Mouse (Mus musculus) gastrocnemius, adult 2 months (tissue): ENCODE results near the gene Tex28. TPM values are rescaled to one million over a fixed set of nuclear protein-coding genes. Genes with fewer than 3 reads are reported as not detected.
A peak's percentile ranks its signal among the peaks of the same experiment; 100 is the strongest.
"Not testable (repeated sequence)": the region's sequence is repeated elsewhere in the genome, so short reads cannot be mapped to it uniquely, and the experiment has no call there.

Source experiments
- DNase-seq: peaks from one replicate; pipeline ENCODE4 v3.0.0; 2022
- H3K27ac ChIP-seq: fragments of 200-600 bp; 2 replicates; pipeline ENCODE4 v1.8.1; 2022; ENCODE audit warnings: mild to moderate bottlenecking
- H3K4me3 ChIP-seq: fragments of 200-600 bp; 2 replicates; pipeline ENCODE4 v1.8.1; 2022; ENCODE audit warnings: mild to moderate bottlenecking, moderate library complexity
- CTCF ChIP-seq: fragments of 200-600 bp; IDR thresholded peaks from 2 replicates; pipeline ENCODE4 v1.8.1; 2022; ENCODE audit warnings: antibody characterized with exemption, mild to moderate bottlenecking, moderate library complexity
- intact Hi-C: fragments of 180-260 bp; cut with DNase I; formaldehyde crosslinking; loops from one replicate; pipeline ENCODE4 v1.15.1; 2025
- long read RNA-seq, 2 experiments: library from polyadenylated mRNA; stranded (forward); transcript quantifications; one replicate each; pipeline ENCODE4 v2.0.0; 2021
- total RNA-seq, 2 experiments: library from RNA; stranded (reverse); gene quantifications; 2 replicates each; pipeline ENCODE4 v1.2.3; 2021

Tex28 gene
- not detected for total RNA-seq
- long read RNA-seq, experiment 1, result 0 reads
- long read RNA-seq, experiment 2, result 0 reads

DNA sequence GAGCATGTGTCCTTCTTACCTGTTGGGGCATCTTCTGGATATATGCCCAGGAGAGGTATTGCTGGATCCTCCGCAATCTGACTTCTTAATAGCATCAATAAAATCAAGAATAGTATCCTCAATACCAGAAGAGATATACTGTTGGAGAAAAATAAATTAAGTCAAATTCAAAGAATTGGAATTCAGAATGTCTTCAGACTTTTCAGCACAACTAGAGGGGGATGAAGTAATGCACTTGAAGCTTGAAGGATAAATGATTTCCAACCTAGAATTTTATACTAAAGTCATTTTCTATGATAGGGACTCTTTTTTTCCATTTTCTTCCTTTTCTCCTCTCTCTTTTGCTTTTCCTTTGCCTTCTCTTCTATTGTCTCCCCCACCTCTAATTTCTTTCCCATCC lies at the start of gene Tex28:
Tex28 (minus strand) TSS at position 101 of the 400 bp plus-strand sequence.
- Histone ChIP-seq H3K4me3 (no peak within 1 kb of the TSS), H3K27ac (no peak within 1 kb of the TSS)
- no peak for DNase-seq
- intact Hi-C loops, result no loop called here
- TF ChIP-seq CTCF, result no peak

DNA sequence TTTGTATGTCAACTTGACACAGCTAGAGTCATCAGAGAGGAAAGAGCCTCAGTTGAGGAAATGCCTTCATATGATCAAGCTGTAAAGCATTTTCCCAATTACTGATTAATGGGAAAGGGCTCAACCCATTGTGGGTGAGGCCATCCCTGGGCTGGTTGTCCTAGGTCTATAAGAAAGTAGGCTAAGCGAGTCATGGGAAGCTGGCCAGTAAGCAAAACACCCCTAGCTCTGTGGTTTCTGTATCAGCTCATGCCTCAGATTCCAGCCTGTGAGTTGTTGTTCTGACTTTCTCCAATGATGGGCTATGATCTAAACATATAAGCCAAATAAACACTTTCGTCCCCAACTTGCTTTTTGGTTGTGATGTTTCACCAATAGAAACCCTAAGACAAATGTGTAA lies 35.9 kb upstream of the Tex28 start:
- no peak for DNase-seq
- Histone ChIP-seq H3K27ac (no peak overlapping the region), H3K4me3 (no peak overlapping the region)
- intact Hi-C loops, result no loop called here
- no peak for TF ChIP-seq CTCF

DNA sequence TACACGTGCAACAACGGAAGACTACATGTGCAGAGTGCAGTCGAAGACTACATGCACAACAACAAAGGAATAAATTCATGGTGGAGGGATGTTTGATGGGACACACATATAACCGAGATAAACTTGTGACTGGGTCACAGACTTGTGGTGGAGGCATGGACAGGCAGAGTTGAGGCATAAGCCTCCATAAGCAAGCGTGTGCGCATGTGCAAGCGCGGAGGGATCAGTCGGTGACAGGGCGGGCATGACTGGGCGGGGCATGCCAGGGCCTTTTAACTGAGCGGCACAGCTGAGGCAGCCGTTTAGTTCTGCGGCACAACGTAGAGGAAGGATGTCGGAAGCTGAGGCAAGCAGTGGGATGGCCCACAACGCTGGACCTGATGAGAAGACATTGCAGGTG lies 9.3 kb upstream of the Tex28 start, which contains the start of gene Tktl1:
Tktl1 (plus strand) TSS at position 301 of the 400 bp plus-strand sequence.
- DNase-seq, result no peak
- no peak for TF ChIP-seq CTCF
- no peak within 1 kb of the TSS for H3K4me3 ChIP-seq
- H3K27ac ChIP-seq, result no peak within 1 kb of the TSS
- intact Hi-C loops, result no loop called here

DNA sequence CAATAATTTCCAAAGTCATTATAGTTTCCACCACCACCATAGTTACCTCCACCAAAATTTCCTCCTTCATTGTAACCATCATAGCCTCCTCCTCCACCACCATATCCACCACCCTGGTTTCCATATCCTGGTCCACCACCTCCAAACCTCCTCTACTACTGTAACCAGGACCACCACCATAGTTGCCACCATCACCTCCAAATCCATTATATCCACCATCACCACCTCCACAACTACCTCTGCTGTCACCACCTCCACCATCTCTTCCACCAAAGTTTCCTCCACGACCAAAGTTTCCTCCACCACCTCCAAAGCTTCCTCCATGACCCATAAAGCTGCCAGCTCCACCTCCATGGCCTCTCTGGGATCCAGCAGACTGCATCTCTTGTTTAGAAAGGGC lies 32.4 kb downstream of the Tex28 start, which contains the start of gene Mecp2:
Mecp2 (minus strand) TSS at position 101 of the 400 bp plus-strand sequence.
- DNase-seq, intact Hi-C loops, H3K27ac ChIP-seq, H3K4me3 ChIP-seq: not testable (repeated sequence)

DNA sequence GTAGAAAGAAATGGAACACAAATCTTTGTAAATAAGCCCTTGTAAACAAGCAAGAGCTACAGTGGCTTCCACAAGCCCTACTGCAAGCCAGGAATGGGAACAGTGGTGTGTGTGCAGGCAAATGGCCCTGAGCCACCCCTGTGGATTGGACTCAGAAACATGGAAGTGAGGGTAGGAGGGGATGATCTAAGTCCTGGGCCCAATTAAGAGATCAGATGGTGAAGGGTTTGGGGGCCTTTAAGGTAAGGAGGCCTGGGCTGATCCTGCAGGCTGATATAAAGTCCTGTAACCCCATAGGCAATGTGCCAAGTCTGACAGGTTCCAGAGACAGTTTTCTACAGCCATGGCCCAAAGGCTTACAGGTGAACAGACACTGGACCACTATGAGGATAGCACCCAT lies 40.5 kb downstream of the Tex28 start, which contains the start of gene Opn1mw:
Opn1mw (plus strand) TSS at position 301 of the 400 bp plus-strand sequence.
- intact Hi-C loops, result no loop called here
- Histone ChIP-seq H3K4me3 (no peak within 1 kb of the TSS), H3K27ac (no peak within 1 kb of the TSS)
- TF ChIP-seq CTCF, result no peak
- DNase-seq, result no peak

DNA sequence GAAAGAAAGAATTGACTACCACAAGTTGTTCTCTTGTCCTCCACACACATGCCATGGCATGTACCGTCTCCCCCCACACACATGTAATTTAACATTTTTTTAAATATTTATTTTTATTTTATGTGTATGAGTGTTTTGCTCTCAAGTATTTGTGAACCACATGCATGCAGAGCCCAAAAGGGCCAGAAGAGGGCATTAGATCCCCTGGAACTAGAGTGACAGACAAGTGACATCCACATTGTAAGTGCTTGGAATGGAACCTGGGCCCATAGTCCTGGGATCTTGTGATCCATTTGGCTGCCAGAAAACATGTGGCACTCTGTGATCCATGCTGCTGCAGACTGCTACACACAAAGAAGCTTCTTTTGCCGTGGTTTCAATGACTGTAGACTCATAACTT lies 42.7 kb downstream of the Tex28 start:
- Histone ChIP-seq H3K4me3 (no peak overlapping the region), H3K27ac (no peak overlapping the region)
- no peak for DNase-seq
- TF ChIP-seq CTCF, result peak; percentile 39
- intact Hi-C loops, result no loop called here

DNA sequence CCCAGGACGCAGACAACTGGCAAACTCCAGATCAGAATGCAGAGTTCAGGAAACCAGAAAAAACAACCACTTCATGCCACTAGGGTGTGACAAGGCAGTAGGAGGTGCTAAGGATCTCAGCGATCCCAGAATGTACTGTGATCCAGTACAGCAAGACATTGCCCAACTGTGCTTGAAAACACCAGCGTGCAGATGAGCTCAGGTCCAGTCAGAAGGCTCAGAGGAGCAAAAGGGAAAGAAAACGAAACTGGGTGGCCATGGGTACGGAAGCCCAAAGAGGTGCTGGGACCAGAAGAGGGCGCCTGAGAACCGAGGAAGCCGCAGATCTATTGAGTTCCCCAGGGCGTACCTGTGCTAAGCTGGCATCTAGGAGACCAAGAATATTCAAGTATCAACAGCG lies 52.1 kb downstream of the Tex28 start:
- peak; percentile 67 for DNase-seq
- peak overlapping the region; percentile 83 for H3K27ac ChIP-seq
- peak overlapping the region; percentile 65 for H3K4me3 ChIP-seq

DNA sequence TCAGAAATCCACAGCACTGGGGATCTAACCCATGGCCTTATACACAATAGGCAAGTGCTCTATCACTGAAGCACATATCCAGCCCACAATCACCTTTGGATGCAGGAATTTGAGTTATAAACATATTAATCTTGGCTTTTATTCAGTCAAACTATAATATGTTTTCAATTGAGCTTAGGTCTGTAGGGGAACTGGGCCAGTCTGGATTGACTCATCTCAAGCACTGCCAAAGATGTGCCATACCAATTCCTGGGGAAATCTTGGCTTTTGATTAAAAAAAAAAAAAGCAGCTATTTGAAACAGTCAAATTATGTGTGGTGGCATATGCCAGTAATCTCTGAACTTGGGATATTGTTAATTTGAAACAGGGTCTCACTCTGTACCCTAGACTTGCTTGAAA lies 53.6 kb downstream of the Tex28 start:
- intact Hi-C loops, result loop anchor here (2.0 kb wide), 1 partner anchor 299 kb away; no protein-coding TSS in a partner anchor
- no peak for DNase-seq
- no peak for TF ChIP-seq CTCF
- Histone ChIP-seq H3K4me3 (no peak overlapping the region), H3K27ac (no peak overlapping the region)

More for the DNA sequence above, 52.1 kb downstream of the Tex28 start:
- TF ChIP-seq CTCF, result peak; percentile 60
- intact Hi-C loops, result loop anchor here (2.0 to 5.0 kb wide), 3 partner anchors 93 to 297 kb away; partner anchors contain the start of genes Flna and Irak1

DNA sequence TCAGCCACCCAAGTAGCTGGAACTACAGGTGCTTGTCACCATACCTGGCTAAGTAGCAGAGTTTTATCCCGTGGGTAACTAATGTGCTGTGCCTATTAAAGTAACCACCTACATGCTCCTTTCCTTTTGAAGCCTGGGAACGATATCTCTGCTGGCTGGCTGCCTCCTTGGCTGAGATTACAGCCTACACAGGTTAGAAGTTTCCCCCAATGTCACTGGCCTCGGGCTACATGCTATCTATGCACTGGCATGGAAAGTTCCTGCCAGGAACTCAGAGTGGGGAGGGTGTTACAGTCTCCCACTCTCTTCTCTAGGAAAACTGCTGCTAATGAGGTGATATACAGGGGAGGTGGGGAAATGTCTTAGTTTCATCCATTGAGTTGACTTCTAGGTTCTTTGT lies 58.9 kb downstream of the Tex28 start:
- DNase-seq, result peak; percentile 32
- no peak for TF ChIP-seq CTCF
- H3K4me3 ChIP-seq, result no peak overlapping the region
- intact Hi-C loops, result no loop called here
- no peak overlapping the region for H3K27ac ChIP-seq

DNA sequence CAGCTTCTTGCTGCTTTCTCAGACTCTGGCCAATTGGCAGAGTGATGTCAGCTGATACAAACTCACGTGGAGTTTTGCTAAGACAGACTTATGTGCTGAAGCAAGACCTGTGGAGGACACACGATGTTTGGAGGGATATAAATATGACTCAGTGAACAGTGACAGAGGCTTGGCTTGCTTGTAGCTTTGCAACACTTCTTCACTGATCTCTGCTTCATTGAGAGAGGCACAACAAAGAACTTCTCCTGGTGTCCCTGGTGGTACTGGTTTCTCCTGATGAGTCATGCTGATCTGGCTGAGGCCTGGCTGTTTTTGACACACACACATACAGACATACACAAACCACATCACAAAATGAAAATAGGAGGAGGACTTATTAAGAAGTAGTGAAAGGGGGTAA lies 61.7 kb downstream of the Tex28 start:
- no peak for DNase-seq
- TF ChIP-seq CTCF, result no peak
- H3K27ac ChIP-seq, result no peak overlapping the region
- H3K4me3 ChIP-seq, result no peak overlapping the region
- intact Hi-C loops, result no loop called here

DNA sequence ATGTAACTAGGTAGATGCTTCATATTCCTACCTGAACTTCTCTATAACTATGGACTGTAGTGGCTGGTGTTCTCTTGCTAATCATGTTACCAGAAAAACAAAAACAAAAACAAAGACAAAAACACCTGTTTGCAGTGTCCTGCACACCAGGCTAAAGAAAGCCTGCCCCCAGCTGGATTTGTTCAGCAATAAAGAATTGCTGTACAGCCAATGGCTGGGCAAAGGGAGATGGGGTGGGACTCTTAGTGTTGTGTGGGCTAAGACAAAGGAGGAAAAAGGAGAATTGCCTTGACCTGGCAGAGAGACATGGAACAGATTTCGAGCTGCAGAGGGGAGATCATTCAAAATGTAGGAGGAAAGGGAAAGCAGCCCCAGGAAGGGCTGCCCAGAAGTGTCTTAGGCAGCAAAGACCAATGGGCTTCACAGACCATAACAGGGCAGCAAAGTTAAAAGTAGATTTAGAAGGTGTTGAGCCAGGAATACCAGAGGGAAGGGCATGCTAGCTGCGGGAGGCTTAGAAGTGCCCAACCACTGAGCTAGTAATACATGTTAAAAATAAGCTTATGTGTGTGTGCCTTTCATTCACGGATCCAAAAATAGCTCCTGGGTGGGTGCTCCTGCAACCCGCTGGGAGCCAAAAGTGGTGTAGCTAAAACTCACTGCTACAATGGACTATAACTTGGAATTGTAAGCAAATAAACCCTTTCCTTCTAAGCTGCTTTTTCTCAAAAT lies 64.0 kb downstream of the Tex28 start:
- H3K27ac ChIP-seq, result peak overlapping the region; percentile 80
- DNase-seq, result peak; percentile 39
- peak overlapping the region; percentile 26 for H3K4me3 ChIP-seq
- peak; percentile 37; the same call in 1 of the 2 replicates for TF ChIP-seq CTCF
- intact Hi-C loops, result loop anchor here (5.0 kb wide), 1 partner anchor 81 kb away; the partner anchor contains the start of gene Irak1

Other genes starting within 250 kb of the Tex28 start
- under 1 TPM; 0.59 to 0.89 TPM for gene Arhgap4, start 246.0 kb downstream of the Tex28 start, total RNA-seq
- 10 to 100 TPM; 51.2 to 63.4 TPM for gene Naa10, start 245.9 kb downstream of the Tex28 start, total RNA-seq
- gene Renbp, start 237.0 kb downstream of the Tex28 start, total RNA-seq, result 1 to 10 TPM; 1.4 to 1.7 TPM
- 10 to 100 TPM; 35.5 to 36.0 TPM for gene Hcfc1, start 201.5 kb downstream of the Tex28 start, total RNA-seq
- gene Irak1, start 143.9 kb downstream of the Tex28 start, total RNA-seq, result 10 to 100 TPM; 35.1 to 40.5 TPM
- gene Opn1mw, start 40.4 kb downstream of the Tex28 start, total RNA-seq, result not detected
- 10 to 100 TPM; 29.0 to 29.3 TPM for gene Mecp2, start 32.5 kb downstream of the Tex28 start, total RNA-seq
- gene Tktl1, start 9.4 kb upstream of the Tex28 start, total RNA-seq, result not detected
- gene Flna, start 82.0 kb upstream of the Tex28 start, total RNA-seq, result 10 to 100 TPM; 32.3 to 48.3 TPM
- gene Emd, start 86.8 kb upstream of the Tex28 start, total RNA-seq, result 10 to 100 TPM; 25.7 to 30.3 TPM
- gene Rpl10, start 103.0 kb upstream of the Tex28 start, total RNA-seq, result 100 to 1,000 TPM; 165 to 212 TPM
- gene Taz, start 114.1 kb upstream of the Tex28 start, total RNA-seq, result 10 to 100 TPM; 48.5 to 48.7 TPM
- 100 to 1,000 TPM in 1 of 2 experiments, 10 to 100 TPM in 1; 98.0 to 105 TPM for gene Dnase1l1, start 114.5 kb upstream of the Tex28 start, total RNA-seq
- gene Atp6ap1, start 129.3 kb upstream of the Tex28 start, total RNA-seq, result 10 to 100 TPM; 77.8 to 95.1 TPM
- 10 to 100 TPM; 30.6 to 36.0 TPM for gene Gdi1, start 137.2 kb upstream of the Tex28 start, total RNA-seq
- gene Fam50a, start 145.2 kb upstream of the Tex28 start, total RNA-seq, result 10 to 100 TPM; 22.5 to 27.6 TPM
- under 1 TPM; 0.15 to 0.50 TPM for gene Plxna3, start 161.2 kb upstream of the Tex28 start, total RNA-seq
- gene Lage3, start 185.8 kb upstream of the Tex28 start, total RNA-seq, result 10 to 100 TPM; 33.9 to 37.1 TPM
- gene Ubl4a, start 205.4 kb upstream of the Tex28 start, total RNA-seq, result 10 to 100 TPM; 55.6 to 63.7 TPM
- gene Slc10a3, start 205.5 kb upstream of the Tex28 start, total RNA-seq, result 1 to 10 TPM; 2.5 TPM
- 10 to 100 TPM; 13.2 to 13.6 TPM for gene Fam3a, start 225.4 kb upstream of the Tex28 start, total RNA-seq
- 10 to 100 TPM; 21.2 to 26.8 TPM for gene Ikbkg, start 225.5 kb upstream of the Tex28 start, total RNA-seq